Mouse (Mus musculus) gastrocnemius, adult 8-10 months (tissue): ENCODE measurements around the gene Lrguk. TPM values are rescaled to one million over a fixed set of nuclear protein-coding genes. Genes with fewer than 3 reads are reported as not detected.

Experiments used
- DNase-seq, 2 experiments: peaks; one replicate each; pipeline ENCODE4 v3.0.0; 2022; ENCODE audit warnings: low spot score in 2 of 2
- total RNA-seq, 4 experiments: library from RNA; stranded (reverse); gene quantifications; 2 replicates each; pipeline ENCODE4 v1.2.4; 2022

Lrguk gene
- total RNA-seq, 4 experiments from 2014 or later: not detected

DNA sequence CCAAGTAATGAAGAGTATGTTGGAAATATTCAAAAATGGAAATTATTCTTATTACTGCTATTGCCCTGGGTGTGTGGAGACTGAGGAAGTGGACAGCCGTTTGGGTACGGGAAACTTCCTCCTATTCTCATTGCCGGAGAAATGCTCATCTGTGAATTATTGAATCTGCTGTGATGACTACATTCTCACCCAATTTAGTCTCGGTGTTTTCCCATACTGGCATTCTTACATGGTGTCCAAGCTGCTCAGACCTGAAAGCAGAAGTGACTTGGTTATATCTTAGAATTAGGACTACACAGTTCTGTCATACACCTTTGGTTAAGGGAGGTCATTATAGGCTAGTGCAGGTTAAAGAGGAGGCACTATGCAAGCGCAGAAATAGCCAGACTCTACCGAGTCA, 30.5 kb downstream of the Lrguk start:
- DNase-seq: no peak

DNA sequence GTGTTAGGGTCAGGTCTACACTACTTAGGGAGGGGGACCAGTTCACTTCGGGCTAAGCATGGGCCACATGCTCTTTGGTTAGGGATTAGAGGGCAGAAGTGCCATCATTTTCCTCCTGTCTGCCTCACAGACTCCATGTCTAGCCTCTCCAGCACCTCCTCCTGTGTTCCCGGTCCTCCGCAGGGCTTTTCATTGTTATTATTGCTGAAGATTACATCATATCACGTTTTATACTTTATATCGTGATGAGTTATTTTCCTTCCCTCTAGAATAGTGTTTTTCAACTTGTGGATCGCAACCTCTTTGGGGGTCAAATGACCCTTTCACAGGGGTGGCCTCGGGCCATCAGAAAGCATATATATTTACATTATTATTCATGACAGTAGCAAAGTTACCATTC, 37.5 kb downstream of the Lrguk start:
- DNase-seq: no peak

- no peak for DNase-seq
Observed at GRCm38 (mm10) chr6:34067271-34067670, 38.0 kb downstream of the Lrguk start.

- no peak for DNase-seq
Observed at GRCm38 (mm10) chr6:34071936-34072335, 42.7 kb downstream of the Lrguk start.

GRCm38 (mm10) chr6:34073931-34074442, 44.7 kb downstream of the Lrguk start:
- DNase-seq: no peak

GRCm38 (mm10) chr6:34075520-34075919, 46.3 kb downstream of the Lrguk start:
- DNase-seq: no peak

DNA sequence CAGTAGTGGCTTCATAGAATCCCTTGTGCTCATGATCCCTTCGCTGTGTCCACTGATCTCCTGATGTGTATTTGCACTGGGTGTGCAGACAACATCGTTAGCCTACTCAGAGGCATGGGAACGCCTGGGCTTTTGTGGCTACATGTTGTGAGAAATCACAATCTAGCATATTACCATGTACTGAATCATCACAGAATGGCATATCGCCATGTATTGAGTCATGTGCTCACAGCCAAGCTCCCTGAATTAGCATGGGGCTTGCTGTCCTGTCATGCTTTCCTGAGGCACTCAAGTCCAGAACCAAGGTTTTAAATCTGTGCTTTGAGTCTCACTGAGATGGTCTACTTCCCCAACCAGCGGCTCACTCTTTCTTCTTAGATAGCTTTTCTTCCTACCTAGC, 54.2 kb downstream of the Lrguk start:
- DNase-seq: no peak

DNA sequence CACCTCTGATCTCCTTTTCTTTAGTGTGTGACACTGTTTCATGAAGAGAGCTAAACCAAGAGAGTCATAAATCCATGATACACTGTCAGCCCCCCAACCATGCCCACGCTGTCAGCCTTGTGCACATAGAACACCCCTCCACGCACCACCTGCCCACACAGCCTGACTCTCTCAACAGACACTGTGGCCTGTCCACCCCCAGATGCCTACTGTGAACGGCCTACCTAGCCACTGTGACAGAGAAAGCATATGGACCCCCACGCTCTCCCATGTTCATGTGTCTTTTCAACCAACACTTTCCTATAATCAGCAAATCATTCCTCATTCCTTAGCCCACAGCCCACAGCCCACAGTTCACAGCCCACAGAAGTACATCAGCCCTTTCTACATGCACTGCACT, 58.5 kb downstream of the Lrguk start:
- DNase-seq: no peak

DNA sequence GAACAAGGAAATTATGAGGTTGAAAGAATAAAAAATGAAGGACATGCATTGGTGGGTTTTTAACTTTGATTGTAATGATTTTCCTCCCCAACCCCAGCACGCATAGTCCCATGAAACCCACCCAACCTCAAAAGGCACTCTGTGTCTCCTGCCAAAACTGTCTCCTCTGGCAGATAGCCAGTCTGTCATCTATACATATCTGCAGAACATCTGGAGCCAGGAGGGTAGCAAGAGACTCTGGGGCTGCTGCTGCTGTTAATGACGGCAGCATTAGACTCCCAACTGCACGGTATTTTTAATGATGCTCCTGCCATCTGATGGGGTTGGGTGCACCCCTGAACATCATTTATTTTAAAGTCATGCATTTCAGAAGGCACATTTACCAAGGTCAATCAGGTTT, 59.7 kb downstream of the Lrguk start:
- no peak for DNase-seq

DNA sequence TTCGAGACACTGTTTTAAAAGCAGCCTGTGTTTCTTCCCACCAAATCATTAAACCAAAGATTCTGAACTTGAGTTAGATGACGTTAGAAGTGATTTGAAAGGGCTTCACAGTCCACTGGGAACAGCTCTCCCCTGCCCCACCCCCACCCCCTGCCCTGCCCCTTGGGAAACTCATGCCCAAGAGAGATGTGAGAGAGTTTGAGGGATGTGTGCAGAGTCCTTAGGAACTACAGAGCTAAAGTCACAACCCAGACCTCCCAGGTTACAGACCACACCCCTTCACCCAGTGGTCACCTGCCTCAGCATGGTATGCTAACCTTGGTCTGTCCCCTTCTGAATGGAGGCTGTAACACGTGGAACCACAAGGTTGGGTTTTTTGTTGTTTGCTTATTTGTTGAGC, 62.3 kb downstream of the Lrguk start:
- DNase-seq: no peak

- no peak for DNase-seq
Observed at GRCm38 (mm10) chr6:34096274-34096673, 67.0 kb downstream of the Lrguk start.

GRCm38 (mm10) chr6:34096905-34097304, 67.7 kb downstream of the Lrguk start:
- no peak for DNase-seq

DNA sequence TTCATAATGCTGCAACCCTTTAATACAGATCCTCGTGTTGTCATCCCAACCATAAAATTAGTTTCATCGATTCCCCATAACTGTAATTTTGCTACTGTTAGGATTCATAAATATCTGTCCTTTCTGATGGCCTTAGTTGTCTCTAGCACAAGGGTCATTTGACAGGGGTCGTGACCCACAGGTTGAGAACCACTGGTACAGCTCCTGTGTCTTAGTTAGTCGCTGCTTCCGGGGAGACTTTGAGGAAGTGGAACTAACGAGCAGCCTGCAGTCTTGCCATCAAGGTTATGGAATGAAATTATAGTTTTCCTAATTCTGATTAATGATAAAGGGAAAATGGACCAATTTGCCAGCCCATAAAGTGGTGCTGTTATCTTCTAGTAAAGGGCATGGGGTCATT, 70.5 kb downstream of the Lrguk start:
- DNase-seq: no peak

GRCm38 (mm10) chr6:34101531-34102396, 72.5 kb downstream of the Lrguk start:
- DNase-seq: no peak

GRCm38 (mm10) chr6:34103251-34103920, 74.1 kb downstream of the Lrguk start:
- no peak for DNase-seq

GRCm38 (mm10) chr6:34110571-34110970, 81.3 kb downstream of the Lrguk start:
- no peak for DNase-seq

DNA sequence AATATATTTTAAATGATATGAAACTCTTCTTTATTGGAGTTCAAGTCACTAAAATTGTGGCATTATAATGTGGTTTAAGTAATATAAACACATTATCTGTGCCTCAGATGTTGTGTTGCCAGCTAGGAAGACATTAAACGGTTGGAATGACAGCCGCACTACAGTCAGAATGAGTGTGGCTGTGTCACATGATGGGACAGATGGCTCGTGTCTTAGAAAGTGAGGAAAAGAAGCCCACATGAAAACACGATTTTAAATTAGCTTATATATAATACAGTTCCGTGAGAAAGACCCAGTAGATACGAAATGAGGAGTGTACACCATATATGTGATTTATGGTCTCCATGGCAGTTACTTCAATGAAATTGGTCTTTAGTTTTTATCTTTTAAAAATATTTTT, 82.2 kb downstream of the Lrguk start:
- DNase-seq: no peak

DNA sequence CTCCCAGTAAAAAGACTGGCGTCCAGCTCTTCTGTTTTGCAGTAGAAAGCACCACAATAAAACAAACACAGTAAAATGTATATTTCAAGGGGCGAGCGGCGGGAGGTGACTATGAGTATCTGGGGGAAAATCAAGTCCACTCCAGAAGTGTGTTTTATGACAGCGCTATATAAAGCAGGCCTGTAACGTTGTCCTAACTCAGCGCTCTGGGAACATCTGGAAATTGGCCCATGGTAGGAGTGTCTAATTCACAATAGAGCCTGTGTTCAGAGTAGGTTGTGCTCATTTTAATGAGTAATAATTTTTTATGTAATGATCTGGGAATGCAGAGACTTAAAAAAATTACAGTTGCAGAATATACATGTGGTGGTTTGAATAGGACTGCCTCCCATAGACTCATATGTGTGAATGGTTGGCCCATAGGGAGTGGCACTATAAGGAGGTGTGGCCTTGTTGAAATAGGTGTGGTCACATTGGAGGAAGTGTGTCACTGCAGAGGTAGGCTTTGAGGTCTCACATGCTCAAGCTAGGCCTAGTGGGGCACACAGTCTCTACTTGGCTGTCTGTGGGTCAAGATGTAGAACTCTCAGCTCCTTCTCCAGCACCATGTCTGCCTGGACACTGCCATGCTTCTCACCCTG, 87.7 kb downstream of the Lrguk start:
- no peak for DNase-seq

GRCm38 (mm10) chr6:34124401-34124800, 95.2 kb downstream of the Lrguk start:
- no peak for DNase-seq

- DNase-seq: no peak
Observed at GRCm38 (mm10) chr6:34129261-34129660, 100.0 kb downstream of the Lrguk start.

GRCm38 (mm10) chr6:34132391-34132790, 103.1 kb downstream of the Lrguk start:
- no peak for DNase-seq

- DNase-seq: no peak
Observed at GRCm38 (mm10) chr6:34138366-34138765, 109.1 kb downstream of the Lrguk start.
